Mouse (Mus musculus): Measurements from ENCODE around the gene Ccdc82. TPM values are rescaled to one million over a fixed set of nuclear protein-coding genes. Genes with fewer than 3 reads are reported as not detected.

Ccdc82 gene
- polyA plus RNA-seq, 1 experiment, result 23.7 TPM

DNA sequence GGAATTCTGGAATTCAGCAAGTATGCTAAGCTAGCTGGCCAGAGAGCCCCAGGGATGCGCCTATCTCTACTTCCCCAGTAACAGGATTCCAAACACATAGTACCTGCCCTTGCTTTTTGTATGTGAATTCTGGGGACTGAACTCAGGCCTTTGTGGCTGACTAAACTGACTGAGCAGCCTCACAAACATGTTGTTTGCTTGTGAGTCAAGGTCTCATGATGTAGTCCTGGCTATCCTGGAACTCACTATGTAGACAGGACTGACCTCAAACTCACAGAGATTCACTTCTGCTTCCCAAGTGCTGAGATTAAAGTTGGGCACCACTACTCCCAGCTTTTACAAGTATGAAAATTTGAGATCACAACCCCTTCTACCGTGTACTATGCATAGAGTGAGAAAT is 67.2 kb downstream of the Ccdc82 start:
- no peak for DNase-seq (ENCODE audit: low read depth)

DNA sequence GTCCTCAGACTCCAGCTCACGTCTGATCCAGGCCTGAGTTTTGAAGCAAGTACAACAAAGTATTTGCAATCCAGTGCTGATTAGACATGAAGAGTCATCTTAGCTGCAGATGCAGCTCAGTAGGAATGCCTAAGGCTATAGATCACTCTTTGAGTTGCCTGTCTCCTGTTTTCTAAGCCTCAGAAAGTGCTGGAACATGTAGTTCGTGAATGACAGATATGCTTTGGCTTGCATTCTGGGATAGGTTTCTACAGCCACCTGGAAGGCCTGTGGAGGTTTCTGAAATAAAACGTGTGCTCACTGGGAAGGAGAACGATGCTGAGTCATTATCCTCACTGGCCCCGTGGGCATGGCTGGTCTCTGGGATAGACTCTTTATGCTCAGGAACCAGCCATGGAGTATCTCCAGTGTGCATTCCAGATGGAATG is 67.8 kb downstream of the Ccdc82 start:
- TF ChIP-seq CTCF (IDR thresholded peaks at IDR 0.05; ENCODE audit: borderline replicate concordance, extremely low read depth, insufficient read depth, insufficient read length), result no peak
- no peak for TF ChIP-seq POLR2A (IDR thresholded peaks at IDR 0.05; ENCODE audit: borderline replicate concordance, extremely low read depth, insufficient read depth, insufficient read length, poor library complexity, severe bottlenecking)
- no peak for DNase-seq (ENCODE audit: low read depth)

More for the DNA sequence above, 67.2 kb downstream of the Ccdc82 start:
- no peak for TF ChIP-seq POLR2A (IDR thresholded peaks at IDR 0.05; ENCODE audit: borderline replicate concordance, extremely low read depth, insufficient read depth, insufficient read length, poor library complexity, severe bottlenecking)
- TF ChIP-seq CTCF (IDR thresholded peaks at IDR 0.05; ENCODE audit: borderline replicate concordance, extremely low read depth, insufficient read depth, insufficient read length), result no peak

DNA sequence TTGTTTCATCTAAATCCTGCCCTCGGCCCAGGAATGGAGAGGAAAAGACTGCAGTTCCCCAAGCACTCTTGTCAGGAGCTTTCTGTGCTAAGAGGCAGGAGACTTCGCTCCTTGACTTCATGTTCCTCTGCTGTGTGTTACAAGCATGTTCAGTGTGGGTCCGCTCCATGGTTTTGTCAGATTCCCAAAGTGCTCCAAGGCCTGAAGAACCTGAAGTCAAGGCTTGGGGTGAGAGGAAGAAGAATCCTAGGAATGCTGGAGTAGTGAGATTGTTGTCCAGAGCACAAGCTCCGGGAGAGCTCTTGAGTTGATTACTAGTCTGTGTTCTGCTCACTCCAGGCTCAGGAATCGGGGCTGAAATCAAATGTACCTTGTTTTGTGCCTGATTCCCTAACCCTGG is 68.6 kb downstream of the Ccdc82 start:
- TF ChIP-seq POLR2A (IDR thresholded peaks at IDR 0.05; ENCODE audit: borderline replicate concordance, extremely low read depth, insufficient read depth, insufficient read length, poor library complexity, severe bottlenecking), result no peak
- TF ChIP-seq CTCF (IDR thresholded peaks at IDR 0.05; ENCODE audit: borderline replicate concordance, extremely low read depth, insufficient read depth, insufficient read length), result no peak
- DNase-seq (ENCODE audit: low read depth), result no peak

DNA sequence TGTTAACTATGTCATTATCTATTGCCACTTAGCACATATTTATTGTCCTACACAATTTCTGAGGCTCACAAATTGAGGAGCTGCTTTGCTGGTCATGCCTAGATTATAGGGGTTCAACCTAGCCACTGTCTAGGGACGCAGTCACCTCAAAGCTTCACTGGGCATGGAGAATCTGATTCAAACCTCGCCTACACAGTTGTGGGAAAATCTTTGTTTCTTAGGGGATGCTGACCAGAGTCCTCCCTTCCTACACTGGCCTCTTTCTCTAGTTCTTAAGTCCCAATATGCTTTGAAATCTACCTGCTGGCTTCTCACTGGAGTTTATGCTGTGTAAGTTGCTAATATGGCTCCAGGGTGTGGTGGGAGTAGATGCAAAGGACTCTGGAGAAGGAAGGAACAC is 72.8 kb downstream of the Ccdc82 start:
- no peak for DNase-seq (ENCODE audit: low read depth)
- TF ChIP-seq POLR2A (IDR thresholded peaks at IDR 0.05; ENCODE audit: borderline replicate concordance, extremely low read depth, insufficient read depth, insufficient read length, poor library complexity, severe bottlenecking) (no peak), CTCF (IDR thresholded peaks at IDR 0.05; ENCODE audit: borderline replicate concordance, extremely low read depth, insufficient read depth, insufficient read length) (no peak)

DNA sequence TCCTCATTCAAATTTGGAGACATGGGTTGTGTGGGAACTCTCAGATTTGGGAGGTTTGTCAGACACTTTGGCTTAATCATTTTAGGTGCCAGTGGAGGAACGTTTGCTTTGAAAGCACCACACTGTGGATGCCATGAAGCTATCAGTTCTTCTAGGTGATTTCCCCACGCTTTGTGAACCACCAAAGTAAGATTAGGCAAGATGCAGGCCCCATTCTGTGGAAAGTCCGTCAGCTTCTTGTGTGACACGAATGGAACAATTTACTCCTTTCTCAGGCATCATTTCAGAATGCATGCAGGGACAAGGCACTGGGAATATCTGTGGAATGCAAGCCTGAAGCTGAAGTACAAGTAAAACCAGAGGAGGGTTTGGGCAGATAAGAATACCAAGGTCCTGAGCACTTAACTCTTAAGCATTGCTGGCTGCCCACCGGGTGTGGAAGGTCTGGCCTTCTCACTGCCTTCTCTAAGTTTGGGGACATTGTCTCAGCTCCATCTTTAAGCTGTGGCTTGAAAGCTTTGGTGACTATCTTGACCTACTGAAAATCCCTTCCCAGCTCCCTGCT is 74.1 kb downstream of the Ccdc82 start:
- TF ChIP-seq CTCF (IDR thresholded peaks at IDR 0.05; ENCODE audit: borderline replicate concordance, extremely low read depth, insufficient read depth, insufficient read length) (no peak), POLR2A (IDR thresholded peaks at IDR 0.05; ENCODE audit: borderline replicate concordance, extremely low read depth, insufficient read depth, insufficient read length, poor library complexity, severe bottlenecking) (no peak)
- DNase-seq (ENCODE audit: low read depth), result no peak

DNA sequence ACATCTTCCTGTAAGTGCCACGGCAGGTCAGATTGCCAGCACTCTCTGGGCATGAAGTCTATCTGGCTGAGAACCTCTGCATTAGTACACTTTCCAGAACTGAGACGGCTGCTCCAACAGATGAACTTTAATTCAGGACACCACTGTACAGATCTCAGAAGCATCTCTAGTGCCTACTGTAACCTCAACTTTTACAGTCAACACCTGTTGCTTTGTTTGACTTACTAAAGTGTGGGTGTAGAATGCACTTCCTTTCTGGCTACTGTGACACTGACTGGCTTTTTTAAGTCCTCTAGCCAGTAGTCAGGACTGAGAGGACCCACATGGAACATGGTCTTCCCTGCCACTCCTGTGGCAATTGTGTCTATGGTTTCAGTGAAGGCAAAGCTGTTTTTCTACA is 76.3 kb downstream of the Ccdc82 start:
- no peak for TF ChIP-seq POLR2A (IDR thresholded peaks at IDR 0.05; ENCODE audit: borderline replicate concordance, extremely low read depth, insufficient read depth, insufficient read length, poor library complexity, severe bottlenecking)
- TF ChIP-seq CTCF (IDR thresholded peaks at IDR 0.05; ENCODE audit: borderline replicate concordance, extremely low read depth, insufficient read depth, insufficient read length), result no peak
- DNase-seq (ENCODE audit: low read depth), result no peak

DNA sequence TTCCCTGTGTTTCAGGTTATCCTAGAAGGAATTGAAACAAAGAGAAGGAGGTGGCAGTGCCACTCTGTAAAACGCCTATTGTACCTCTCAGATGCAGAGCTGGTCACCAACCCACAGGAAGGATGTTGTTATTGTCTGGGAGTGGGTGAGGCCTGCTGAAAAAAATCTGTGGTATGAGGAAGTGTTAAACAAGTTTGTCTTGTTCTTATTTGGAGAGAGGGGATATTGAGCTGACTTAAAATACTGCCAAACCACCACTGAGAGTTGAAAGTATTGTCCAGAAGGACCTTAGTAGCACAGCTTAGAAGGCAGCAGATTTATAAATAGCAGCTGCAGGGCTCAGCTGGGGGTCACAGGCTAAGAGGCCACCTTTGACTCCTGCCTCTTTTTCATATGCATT is 76.9 kb downstream of the Ccdc82 start:
- no peak for DNase-seq (ENCODE audit: low read depth)
- TF ChIP-seq CTCF (IDR thresholded peaks at IDR 0.05; ENCODE audit: borderline replicate concordance, extremely low read depth, insufficient read depth, insufficient read length) (no peak), POLR2A (IDR thresholded peaks at IDR 0.05; ENCODE audit: borderline replicate concordance, extremely low read depth, insufficient read depth, insufficient read length, poor library complexity, severe bottlenecking) (no peak)

Other genes starting within 250 kb of the Ccdc82 start
- 5.9 and 6.2 TPM in 2 replicates for gene Jrkl, start 1.1 kb upstream of the Ccdc82 start, polyA plus RNA-seq (2012; rRNA removed)
- 6.9 and 9.8 TPM in 2 replicates for gene Maml2, start 51.0 kb downstream of the Ccdc82 start, polyA plus RNA-seq (2012; rRNA removed)
- not detected in 2 replicates for gene Gm17571, start 199.8 kb downstream of the Ccdc82 start, polyA plus RNA-seq (2012; rRNA removed)